Mouse (Mus musculus) bone marrow macrophage, adult 2 months (primary cell): ENCODE data around the gene Tenm3.

Experiments
- CTCF ChIP-seq: IDR thresholded peaks from 2 replicates; pipeline ENCODE4 v1.5.1; 2012; ENCODE audit warnings: low read depth, mild to moderate bottlenecking, low read length, moderate library complexity
- POLR2A ChIP-seq: IDR thresholded peaks from 2 replicates; pipeline ENCODE4 v1.6.1; 2012; ENCODE audit warnings: mild to moderate bottlenecking, low read depth, low read length, borderline replicate concordance

- TF ChIP-seq CTCF (no peak), POLR2A (no peak)
Observed at GRCm38 (mm10) chr8:48604190-48604897, 239.4 kb downstream of the Tenm3 start.
